Mouse (Mus musculus) megakaryocyte, embryonic 14.5 days (primary cell): Measurements from ENCODE around the gene Sla2.

Experiments
- FLI1 ChIP-seq: IDR thresholded peaks from 2 replicates; pipeline ENCODE4 v1.6.1; 2012; ENCODE audit warnings: low read length, inconsistent platforms, mixed read lengths
- GATA1 ChIP-seq: IDR thresholded peaks from 3 replicates; pipeline ENCODE4 v1.6.1; 2012; ENCODE audit warnings: mixed read lengths, low read length, inconsistent platforms, borderline replicate concordance

- TF ChIP-seq GATA1: no peak
- no peak for TF ChIP-seq FLI1
Observed at GRCm38 (mm10) chr2:156935005-156935404, 48.0 kb upstream of the Sla2 start.
